Mouse (Mus musculus): ENCODE measurements around the gene Cdc6. TPM values are rescaled to one million over a fixed set of nuclear protein-coding genes. Genes with fewer than 3 reads are reported as not detected.

The Cdc6 gene
- total RNA-seq, 2 experiments from 2014 or later = 0.52 to 0.64 TPM

- DNase-seq (ENCODE audit: low spot score in 2 of 2) = no peak
- H3K4me3 ChIP-seq = no peak overlapping the region; the same call in 1 of the 2 replicates
- peak overlapping the region; percentile 67; the same call in 1 of the 2 replicates for H3K27ac ChIP-seq
- TF ChIP-seq CTCF (conservative IDR thresholded peaks at IDR 0.05) = no peak
Measured at GRCm38 (mm10) chr11:98954801-98955706, 47.5 kb downstream of the Cdc6 start.

- TF ChIP-seq CTCF (conservative IDR thresholded peaks at IDR 0.05) = no peak
- H3K4me3 ChIP-seq = no peak overlapping the region
- DNase-seq (ENCODE audit: low spot score in 2 of 2) = no peak
- peak overlapping the region; percentile 43; the same call in 1 of the 2 replicates for H3K27ac ChIP-seq
Measured at GRCm38 (mm10) chr11:98955707-98956235, 48.2 kb downstream of the Cdc6 start.

GRCm38 (mm10) chr11:98956340-98956739, 48.7 kb downstream of the Cdc6 start:
- DNase-seq (ENCODE audit: low spot score in 2 of 2) = no peak
- no peak overlapping the region for H3K27ac ChIP-seq
- no peak for TF ChIP-seq CTCF (conservative IDR thresholded peaks at IDR 0.05)
- H3K4me3 ChIP-seq = no peak overlapping the region

GRCm38 (mm10) chr11:98959437-98960312, 52.1 kb downstream of the Cdc6 start:
- no peak for TF ChIP-seq CTCF (conservative IDR thresholded peaks at IDR 0.05)
- H3K4me3 ChIP-seq = peak overlapping the region; percentile 64
- peak overlapping the region; percentile 81 for H3K27ac ChIP-seq
- peak; percentile 59 to 70 for DNase-seq (ENCODE audit: low spot score in 2 of 2)

- no peak for TF ChIP-seq CTCF (conservative IDR thresholded peaks at IDR 0.05)
- Histone ChIP-seq H3K4me3 (peak overlapping the region; percentile 64), H3K27ac (peak overlapping the region; percentile 81)
- DNase-seq (ENCODE audit: low spot score in 2 of 2) = peak in 1 of 2 experiments; percentile 51
Measured at GRCm38 (mm10) chr11:98960313-98960906, 52.8 kb downstream of the Cdc6 start.

GRCm38 (mm10) chr11:98961051-98961592, 53.5 kb downstream of the Cdc6 start:
- DNase-seq (ENCODE audit: low spot score in 2 of 2) = no peak
- Histone ChIP-seq H3K4me3 (peak overlapping the region; percentile 64), H3K27ac (peak overlapping the region; percentile 81)
- TF ChIP-seq CTCF (conservative IDR thresholded peaks at IDR 0.05) = no peak

- no peak for TF ChIP-seq CTCF (conservative IDR thresholded peaks at IDR 0.05)
- DNase-seq (ENCODE audit: low spot score in 2 of 2) = no peak
- H3K4me3 ChIP-seq = peak overlapping the region; percentile 64
- peak overlapping the region; percentile 81 for H3K27ac ChIP-seq
Measured at GRCm38 (mm10) chr11:98961766-98962165, 54.2 kb downstream of the Cdc6 start.

GRCm38 (mm10) chr11:98962421-98963095, 55.0 kb downstream of the Cdc6 start:
- TF ChIP-seq CTCF (conservative IDR thresholded peaks at IDR 0.05) = no peak
- Histone ChIP-seq H3K4me3 (peak overlapping the region; percentile 64), H3K27ac (peak overlapping the region; percentile 81)
- no peak for DNase-seq (ENCODE audit: low spot score in 2 of 2)

GRCm38 (mm10) chr11:98963191-98964021, 55.8 kb downstream of the Cdc6 start:
- peak in 1 of 2 experiments; percentile 47 for DNase-seq (ENCODE audit: low spot score in 2 of 2)
- peak overlapping the region; percentile 81 for H3K27ac ChIP-seq
- TF ChIP-seq CTCF (conservative IDR thresholded peaks at IDR 0.05) = peak; percentile 55
- H3K4me3 ChIP-seq = peak overlapping the region; percentile 64

- TF ChIP-seq CTCF (conservative IDR thresholded peaks at IDR 0.05) = no peak
- peak overlapping the region; percentile 64 for H3K4me3 ChIP-seq
- peak overlapping the region; percentile 81; the same call in 1 of the 2 replicates for H3K27ac ChIP-seq
- no peak for DNase-seq (ENCODE audit: low spot score in 2 of 2)
Measured at GRCm38 (mm10) chr11:98964201-98964615, 56.6 kb downstream of the Cdc6 start.
